Mouse (Mus musculus): Measurements from ENCODE around the gene Sumo1.
"Not testable (repeated sequence)": the region's sequence is repeated elsewhere in the genome, so short reads cannot be mapped to it uniquely, and the experiment has no call there.

The Sumo1 gene

GRCm38 (mm10) chr1:59670641-59671168 lies at the start of gene Sumo1:
Gene Sumo1, minus strand, starts transcription at chr1:59670834.
- DNase-seq (ENCODE audit: extremely low spot score, low read depth, low spot score), result peak; percentile 90

GRCm38 (mm10) chr1:59719900-59720299 lies 49.3 kb upstream of the Sumo1 start:
- peak; percentile 16 for DNase-seq (ENCODE audit: extremely low spot score, low read depth, low spot score)

- DNase-seq (ENCODE audit: extremely low spot score, low read depth, low spot score), result no peak
Observed at GRCm38 (mm10) chr1:59701766-59702165, 31.1 kb upstream of the Sumo1 start.

- DNase-seq (ENCODE audit: extremely low spot score, low read depth, low spot score), result no peak
Observed at GRCm38 (mm10) chr1:59698207-59698606, 27.6 kb upstream of the Sumo1 start.

GRCm38 (mm10) chr1:59697751-59698150 lies 27.1 kb upstream of the Sumo1 start:
- DNase-seq (ENCODE audit: extremely low spot score, low read depth, low spot score), result no peak

- no peak for DNase-seq (ENCODE audit: extremely low spot score, low read depth, low spot score)
Observed at GRCm38 (mm10) chr1:59690467-59690866, 19.8 kb upstream of the Sumo1 start.

- DNase-seq (ENCODE audit: extremely low spot score, low read depth, low spot score), result no peak
Observed at GRCm38 (mm10) chr1:59687493-59687892, 16.9 kb upstream of the Sumo1 start.

- peak; percentile 95 for DNase-seq (ENCODE audit: extremely low spot score, low read depth, low spot score)
Observed at GRCm38 (mm10) chr1:59684819-59685755, 14.5 kb upstream of the Sumo1 start, which contains the start of gene Nop58. Gene Nop58, plus strand, starts transcription at chr1:59684971.

- DNase-seq (ENCODE audit: extremely low spot score, low read depth, low spot score), result no peak
Observed at GRCm38 (mm10) chr1:59683926-59684818, 13.5 kb upstream of the Sumo1 start.

GRCm38 (mm10) chr1:59673661-59674060 lies 3.0 kb upstream of the Sumo1 start:
- no peak for DNase-seq (ENCODE audit: extremely low spot score, low read depth, low spot score)

- no peak for DNase-seq (ENCODE audit: extremely low spot score, low read depth, low spot score)
Observed at GRCm38 (mm10) chr1:59669962-59670630, 538 bp downstream of the Sumo1 start.

GRCm38 (mm10) chr1:59668871-59669270 lies 1.8 kb downstream of the Sumo1 start:
- no peak for DNase-seq (ENCODE audit: extremely low spot score, low read depth, low spot score)

- DNase-seq (ENCODE audit: extremely low spot score, low read depth, low spot score), result no peak
Observed at GRCm38 (mm10) chr1:59663456-59664135, 7.0 kb downstream of the Sumo1 start.

- DNase-seq (ENCODE audit: extremely low spot score, low read depth, low spot score), result no peak
Observed at GRCm38 (mm10) chr1:59656244-59657171, 14.1 kb downstream of the Sumo1 start.

GRCm38 (mm10) chr1:59653243-59653911 lies 17.3 kb downstream of the Sumo1 start:
- DNase-seq (ENCODE audit: extremely low spot score, low read depth, low spot score), result no peak

- DNase-seq (ENCODE audit: extremely low spot score, low read depth, low spot score), result no peak
Observed at GRCm38 (mm10) chr1:59651201-59651819, 19.3 kb downstream of the Sumo1 start.

- DNase-seq (ENCODE audit: extremely low spot score, low read depth, low spot score), result not testable (repeated sequence)
Observed at GRCm38 (mm10) chr1:59646502-59646901, 24.1 kb downstream of the Sumo1 start.

GRCm38 (mm10) chr1:59642488-59642887 lies 28.1 kb downstream of the Sumo1 start:
- DNase-seq (ENCODE audit: extremely low spot score, low read depth, low spot score), result no peak

Data from hindlimb bud, embryonic 11.5 days (tissue).